Mouse (Mus musculus) neural tube, embryonic 14.5 days (tissue): ENCODE data around the gene Znrf3. TPM values are rescaled to one million over a fixed set of nuclear protein-coding genes. Genes with fewer than 3 reads are reported as not detected.
"Not testable (repeated sequence)": the region's sequence is repeated elsewhere in the genome, so short reads cannot be mapped to it uniquely, and the experiment has no call there.

Experiments used
- ATAC-seq: fragments of 200-750 bp; cut with Nextera tagmentation; 2 replicates; pipeline ENCODE4 v1.8.0; 2017; ENCODE audit warnings: low read depth, mild to moderate bottlenecking, moderate TSS enrichment, moderate library complexity
- H3K27ac ChIP-seq: fragments of 300-500 bp; sonication (generic); 2 replicates; pipeline ENCODE4 v1.5.1; 2014; ENCODE audit warnings: low read depth, mild to moderate bottlenecking, control low read depth, low read length, moderate library complexity, mixed read lengths
- H3K27me3 ChIP-seq: fragments of 300-500 bp; sonication (generic); 2 replicates; pipeline ENCODE4 v1.6.1; 2014; ENCODE audit warnings: low read length; ENCODE audit not compliant: control insufficient read depth, insufficient read depth
- H3K36me3 ChIP-seq: fragments of 300-500 bp; sonication (generic); 2 replicates; pipeline ENCODE4 v1.6.1; 2014; ENCODE audit warnings: low read length, mixed read lengths; ENCODE audit not compliant: control insufficient read depth, insufficient read depth
- H3K4me1 ChIP-seq: fragments of 300-500 bp; sonication (generic); 2 replicates; pipeline ENCODE4 v1.6.1; 2014; ENCODE audit warnings: low read length; ENCODE audit not compliant: control insufficient read depth, insufficient read depth
- H3K4me2 ChIP-seq: fragments of 300-500 bp; sonication (generic); 2 replicates; pipeline ENCODE4 v1.6.1; 2014; ENCODE audit warnings: mild to moderate bottlenecking, low read depth, low read length, control low read depth
- H3K4me3 ChIP-seq: fragments of 300-500 bp; sonication (generic); 2 replicates; pipeline ENCODE4 v1.5.1; 2014; ENCODE audit warnings: low read depth, low read length, control low read depth, mixed read lengths
- H3K9ac ChIP-seq: fragments of 300-500 bp; sonication (generic); replicated peaks from 2 replicates; pipeline ENCODE4 v1.6.1; 2014; ENCODE audit warnings: low read depth, mild to moderate bottlenecking, control low read depth, low read length, mixed read lengths
- H3K9me3 ChIP-seq: fragments of 300-500 bp; sonication (generic); 2 replicates; pipeline ENCODE4 v1.6.1; 2016; ENCODE audit warnings: low read length; ENCODE audit not compliant: control insufficient read depth
- WGBS: fragments of 180-500 bp; shearing (Covaris S2); extraction: QIAGEN DNeasy Blood & Tissue Kit; methylation state at CpG from one replicate; pipeline ENCODE4 v1.1.7; 2014; 5-methylcytosine and 5-hydroxymethylcytosine counted together
- polyA plus RNA-seq: library from polyadenylated mRNA; unstranded; fragments of >200 nt; fragmentation: Nextera tagmentation; extraction: Ambion mirVana; gene quantifications from 2 replicates; pipeline ENCODE4 v1.2.1, GENCODE M21; 2014

The Znrf3 gene
- polyA plus RNA-seq: 7.4 and 9.6 TPM in 2 replicates

- no peaks in the 10 kb centered on the region for H3K36me3 ChIP-seq
- H3K27me3 ChIP-seq: no peaks in the 10 kb centered on the region
- H3K9me3 ChIP-seq: no peaks in the 10 kb centered on the region
- H3K4me3 ChIP-seq: peak within 1 kb of the TSS; percentile 81
- peak; percentile 90 for ATAC-seq
- peak within 1 kb of the TSS; percentile 91 for H3K4me2 ChIP-seq
- WGBS: under 1% methylated on average over 66 of the region's 106 CpGs
- peak within 1 kb of the TSS; percentile 82 for H3K9ac ChIP-seq
- 0 out of 2 replicates have a peak within 1 kb of the TSS, but pooled peaks have one; percentile 34 for H3K27ac ChIP-seq
- H3K4me1 ChIP-seq: peaks cover 16% of the 10 kb centered on the region
Observed at GRCm38 (mm10) chr11:5444599-5445451, at the start of gene Znrf3. Gene Znrf3, minus strand, starts transcription at chr11:5444847.

- no peak overlapping the region for H3K27ac ChIP-seq
- H3K27me3 ChIP-seq: no peaks in the 10 kb centered on the region
- no peaks in the 10 kb centered on the region for H3K4me1 ChIP-seq
- no peak overlapping the region for H3K9ac ChIP-seq
- H3K36me3 ChIP-seq: no peaks in the 10 kb centered on the region
- 61% methylated on average over 2 of the region's 2 CpGs for WGBS
- ATAC-seq: no peak
- no peaks in the 10 kb centered on the region for H3K9me3 ChIP-seq
- no peak overlapping the region for H3K4me3 ChIP-seq
- H3K4me2 ChIP-seq: no peak overlapping the region
Observed at GRCm38 (mm10) chr11:5493869-5494268, 49.2 kb upstream of the Znrf3 start.

DNA sequence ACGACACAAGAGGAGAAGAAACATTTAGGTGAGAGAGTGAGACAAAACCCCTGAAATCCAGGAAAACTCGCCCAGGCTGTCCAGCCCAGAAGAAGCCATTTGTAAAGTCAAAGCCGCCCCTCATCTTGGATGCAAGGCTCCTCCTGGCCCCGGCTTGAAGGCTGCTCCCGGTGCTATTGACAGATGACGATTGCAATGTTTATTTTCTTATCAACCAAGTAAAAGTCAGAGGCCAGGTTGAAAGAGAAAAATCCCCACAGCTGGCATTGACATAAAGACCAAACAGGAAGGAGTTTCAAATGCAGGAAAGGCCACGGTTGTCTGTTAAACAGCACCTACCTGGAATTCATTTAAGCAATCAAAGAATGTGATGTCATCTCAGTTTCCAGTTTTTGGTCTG lies 47.3 kb upstream of the Znrf3 start:
- no peaks in the 10 kb centered on the region for H3K36me3 ChIP-seq
- no peak overlapping the region for H3K4me3 ChIP-seq
- H3K27ac ChIP-seq: no peak overlapping the region
- ATAC-seq: no peak
- H3K9ac ChIP-seq: no peak overlapping the region
- H3K27me3 ChIP-seq: no peaks in the 10 kb centered on the region
- no peaks in the 10 kb centered on the region for H3K9me3 ChIP-seq
- no peaks in the 10 kb centered on the region for H3K4me1 ChIP-seq
- H3K4me2 ChIP-seq: no peak overlapping the region
- 76% methylated on average over 7 of the region's 7 CpGs for WGBS

- Histone ChIP-seq H3K9me3 (no peaks in the 10 kb centered on the region), H3K9ac (no peak overlapping the region), H3K4me3 (no peak overlapping the region), H3K4me1 (no peaks in the 10 kb centered on the region), H3K27me3 (no peaks in the 10 kb centered on the region), H3K4me2 (no peak overlapping the region), H3K27ac (no peak overlapping the region), H3K36me3 (no peaks in the 10 kb centered on the region)
- WGBS: 82% methylated on average over 10 of the region's 10 CpGs
- ATAC-seq: no peak
Observed at GRCm38 (mm10) chr11:5490989-5491656, 46.5 kb upstream of the Znrf3 start.

GRCm38 (mm10) chr11:5489433-5489832 lies 44.8 kb upstream of the Znrf3 start:
- H3K4me2 ChIP-seq, ATAC-seq, H3K36me3 ChIP-seq, H3K4me3 ChIP-seq, H3K9ac ChIP-seq, H3K4me1 ChIP-seq, H3K27ac ChIP-seq, H3K9me3 ChIP-seq, H3K27me3 ChIP-seq: not testable (repeated sequence)
- WGBS: 91% methylated on average over 10 of the region's 10 CpGs

GRCm38 (mm10) chr11:5485193-5486011 lies 40.8 kb upstream of the Znrf3 start:
- no peak overlapping the region for H3K9ac ChIP-seq
- H3K4me1 ChIP-seq: no peaks in the 10 kb centered on the region
- no peaks in the 10 kb centered on the region for H3K27me3 ChIP-seq
- no peaks in the 10 kb centered on the region for H3K9me3 ChIP-seq
- H3K4me3 ChIP-seq: peak overlapping the region; percentile 22
- no peaks in the 10 kb centered on the region for H3K36me3 ChIP-seq
- ATAC-seq: peak; percentile 87
- H3K27ac ChIP-seq: no peak overlapping the region
- H3K4me2 ChIP-seq: peak overlapping the region; percentile 35
- 17% methylated on average over 15 of the region's 15 CpGs for WGBS

- Histone ChIP-seq H3K4me3 (no peak overlapping the region), H3K9me3 (no peaks in the 10 kb centered on the region), H3K9ac (no peak overlapping the region), H3K36me3 (no peaks in the 10 kb centered on the region), H3K4me1 (no peaks in the 10 kb centered on the region), H3K27me3 (no peaks in the 10 kb centered on the region), H3K4me2 (no peak overlapping the region), H3K27ac (no peak overlapping the region)
- ATAC-seq: no peak
- 87% methylated on average over 13 of the region's 13 CpGs for WGBS
Observed at GRCm38 (mm10) chr11:5482581-5482980, 37.9 kb upstream of the Znrf3 start.

GRCm38 (mm10) chr11:5478831-5479230 lies 34.2 kb upstream of the Znrf3 start:
- Histone ChIP-seq H3K27me3 (no peaks in the 10 kb centered on the region), H3K9ac (no peak overlapping the region), H3K9me3 (no peaks in the 10 kb centered on the region), H3K27ac (no peak overlapping the region), H3K4me1 (no peaks in the 10 kb centered on the region), H3K36me3 (no peaks in the 10 kb centered on the region), H3K4me2 (no peak overlapping the region), H3K4me3 (no peak overlapping the region)
- ATAC-seq: no peak
- 90% methylated on average over 3 of the region's 3 CpGs for WGBS
